Mouse (Mus musculus): ENCODE data around the gene Vmn1r88. TPM values are rescaled to one million over a fixed set of nuclear protein-coding genes. Genes with fewer than 3 reads are reported as not detected.
"Not testable (repeated sequence)": the region's sequence is repeated elsewhere in the genome, so short reads cannot be mapped to it uniquely, and the experiment has no call there.

Vmn1r88 gene
- not detected in 2 replicates for total RNA-seq (2014; rRNA removed)
- polyA plus RNA-seq (2015; fragmentation: Nextera tagmentation; extraction: Ambion mirVana) = 0.01 TPM in 1 of 2 replicates, not detected in the other

DNA sequence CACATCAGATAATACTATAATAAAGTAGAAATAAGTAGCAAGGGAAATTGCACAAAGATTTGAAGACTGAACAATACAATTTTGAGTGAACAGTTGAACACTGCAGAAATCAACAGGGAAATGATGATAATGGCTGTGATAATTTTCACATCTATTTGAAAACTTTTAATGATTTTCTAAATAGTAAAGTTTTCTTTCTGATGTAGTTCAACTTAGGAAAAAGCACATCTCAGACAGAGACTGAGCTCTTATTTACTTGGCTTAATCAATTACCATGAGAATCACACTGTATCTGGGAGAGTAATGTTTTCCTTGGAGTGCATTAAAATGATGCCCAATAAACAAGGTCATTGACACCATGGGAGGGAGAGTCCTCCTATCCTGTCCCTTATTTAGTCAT is at the start of gene Vmn1r88:
TSS of gene Vmn1r88 (plus strand) at position 301 of the 400 bp plus-strand sequence.
- DNase-seq (ENCODE audit: low spot score) (no peak), ATAC-seq (ENCODE audit: low FRiP score) (no peak)
- no peaks in the 10 kb centered on the region for H3K27me3 ChIP-seq (ENCODE audit: insufficient read depth, low read length)
- TF ChIP-seq CTCF (IDR thresholded peaks at IDR 0.05) = no peak
- no peak within 1 kb of the TSS for H3K27ac ChIP-seq (ENCODE audit: low read depth, low read length)
- H3K4me3 ChIP-seq (ENCODE audit: low read depth, low read length) = no peak within 1 kb of the TSS
- no peak within 1 kb of the TSS for H3K9ac ChIP-seq (replicated peaks; ENCODE audit: low read length, poor library complexity, severe bottlenecking)
- no peak within 1 kb of the TSS for H3K4me2 ChIP-seq (ENCODE audit: low read depth, low read length, poor library complexity, severe bottlenecking)
- H3K4me1 ChIP-seq (ENCODE audit: insufficient read depth, low read length) = no peaks in the 10 kb centered on the region
- H3K9me3 ChIP-seq (ENCODE audit: low read length) = no peaks in the 10 kb centered on the region
- no peaks in the 10 kb centered on the region for H3K36me3 ChIP-seq (ENCODE audit: insufficient read depth, low read length)

- no peak for TF ChIP-seq CTCF (IDR thresholded peaks at IDR 0.05)
- no peak for ATAC-seq (ENCODE audit: low FRiP score)
- H3K27ac ChIP-seq (ENCODE audit: low read depth, low read length) = no peak within 1 kb of the TSS
- H3K9ac ChIP-seq (replicated peaks; ENCODE audit: low read length, poor library complexity, severe bottlenecking) = no peak within 1 kb of the TSS
- H3K4me3 ChIP-seq (ENCODE audit: low read depth, low read length) = no peak within 1 kb of the TSS
- DNase-seq (ENCODE audit: low spot score) = no peak
- no peak within 1 kb of the TSS for H3K4me2 ChIP-seq (ENCODE audit: low read depth, low read length, poor library complexity, severe bottlenecking)
- no peaks in the 10 kb centered on the region for H3K27me3 ChIP-seq (ENCODE audit: insufficient read depth, low read length)
- H3K4me1 ChIP-seq (ENCODE audit: insufficient read depth, low read length) = no peaks in the 10 kb centered on the region
- H3K9me3 ChIP-seq (ENCODE audit: low read length) = no peaks in the 10 kb centered on the region
- no peaks in the 10 kb centered on the region for H3K36me3 ChIP-seq (ENCODE audit: insufficient read depth, low read length)
Measured at GRCm38 (mm10) chr7:13119817-13120216, 39.6 kb upstream of the Vmn1r88 start, which contains the start of gene Vmn1r86. Vmn1r86 (minus strand) TSS chr7:13119917.

- H3K27ac ChIP-seq (ENCODE audit: low read depth, low read length); H3K27me3 ChIP-seq (ENCODE audit: insufficient read depth, low read length); H3K9me3 ChIP-seq (ENCODE audit: low read length); H3K9ac ChIP-seq (replicated peaks; ENCODE audit: low read length, poor library complexity, severe bottlenecking); DNase-seq (ENCODE audit: low spot score); H3K4me1 ChIP-seq (ENCODE audit: insufficient read depth, low read length); H3K36me3 ChIP-seq (ENCODE audit: insufficient read depth, low read length): not testable (repeated sequence)
- H3K4me3 ChIP-seq (ENCODE audit: low read depth, low read length) = peak overlapping the region; percentile 22
- ATAC-seq (ENCODE audit: low FRiP score) = peak; percentile 92
- peak overlapping the region; percentile 32; the same call in 1 of the 2 replicates for H3K4me2 ChIP-seq (ENCODE audit: low read depth, low read length, poor library complexity, severe bottlenecking)
- 0% methylated on average over 13 of the region's 34 CpGs for WGBS
Measured at GRCm38 (mm10) chr7:13123554-13124153, 35.7 kb upstream of the Vmn1r88 start.

DNA sequence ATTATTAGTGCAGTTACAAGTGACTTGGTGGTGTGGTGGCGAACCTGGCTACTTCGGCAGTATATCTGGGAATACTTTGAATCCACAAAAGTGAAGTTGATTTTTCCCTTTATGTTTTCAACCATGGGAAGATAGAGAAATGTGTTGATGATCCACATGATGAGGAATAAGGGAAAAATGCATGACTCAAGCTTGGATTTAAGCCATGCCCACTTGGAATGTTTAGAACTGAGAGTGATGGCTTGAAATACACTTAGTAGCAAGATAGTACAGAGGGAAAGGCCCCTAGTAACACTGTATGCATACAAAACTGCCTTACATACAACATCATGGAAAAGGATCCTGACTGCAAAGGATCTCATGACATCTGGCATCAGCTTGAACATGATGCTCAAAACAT is 27.5 kb upstream of the Vmn1r88 start:
- no peak for TF ChIP-seq CTCF (IDR thresholded peaks at IDR 0.05)
- H3K36me3 ChIP-seq (ENCODE audit: insufficient read depth, low read length) = no peaks in the 10 kb centered on the region
- WGBS = 90% methylated on average over 2 of the region's 2 CpGs
- H3K27me3 ChIP-seq (ENCODE audit: insufficient read depth, low read length) = no peaks in the 10 kb centered on the region
- DNase-seq (ENCODE audit: low spot score) = no peak
- no peak overlapping the region for H3K4me2 ChIP-seq (ENCODE audit: low read depth, low read length, poor library complexity, severe bottlenecking)
- H3K9ac ChIP-seq (replicated peaks; ENCODE audit: low read length, poor library complexity, severe bottlenecking) = no peak overlapping the region
- no peaks in the 10 kb centered on the region for H3K4me1 ChIP-seq (ENCODE audit: insufficient read depth, low read length)
- H3K4me3 ChIP-seq (ENCODE audit: low read depth, low read length) = no peak overlapping the region
- no peak overlapping the region for H3K27ac ChIP-seq (ENCODE audit: low read depth, low read length)
- ATAC-seq (ENCODE audit: low FRiP score) = no peak
- H3K9me3 ChIP-seq (ENCODE audit: low read length) = no peaks in the 10 kb centered on the region

- no peak overlapping the region for H3K9ac ChIP-seq (replicated peaks; ENCODE audit: low read length, poor library complexity, severe bottlenecking)
- no peak for DNase-seq (ENCODE audit: low spot score)
- H3K27me3 ChIP-seq (ENCODE audit: insufficient read depth, low read length) = no peaks in the 10 kb centered on the region
- ATAC-seq (ENCODE audit: low FRiP score) = no peak
- no peaks in the 10 kb centered on the region for H3K4me1 ChIP-seq (ENCODE audit: insufficient read depth, low read length)
- no peaks in the 10 kb centered on the region for H3K36me3 ChIP-seq (ENCODE audit: insufficient read depth, low read length)
- TF ChIP-seq CTCF (IDR thresholded peaks at IDR 0.05) = no peak
- H3K9me3 ChIP-seq (ENCODE audit: low read length) = no peaks in the 10 kb centered on the region
- no peak overlapping the region for H3K27ac ChIP-seq (ENCODE audit: low read depth, low read length)
- H3K4me3 ChIP-seq (ENCODE audit: low read depth, low read length) = no peak overlapping the region
- H3K4me2 ChIP-seq (ENCODE audit: low read depth, low read length, poor library complexity, severe bottlenecking) = no peak overlapping the region
Measured at GRCm38 (mm10) chr7:13137340-13137739, 22.0 kb upstream of the Vmn1r88 start.

DNA sequence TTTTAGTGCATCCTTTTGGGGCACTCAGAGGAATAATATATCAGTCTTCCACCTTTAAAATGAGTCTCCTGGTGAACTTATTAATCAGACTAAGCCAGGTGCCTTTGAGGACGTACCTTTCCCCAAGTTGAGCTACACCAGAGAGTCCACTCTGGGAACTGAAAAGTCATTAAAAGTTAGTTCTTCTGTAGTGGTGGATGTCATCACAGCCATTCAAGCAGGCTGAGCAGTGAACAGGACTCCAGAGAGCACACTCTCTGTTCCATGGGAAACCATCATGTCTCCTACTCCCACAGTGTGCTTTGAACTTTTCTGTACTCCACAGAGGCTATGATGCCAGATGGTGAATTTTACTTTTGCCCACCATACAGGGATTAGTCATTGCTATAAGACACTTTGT is 19.3 kb upstream of the Vmn1r88 start, which contains the start of gene Vmn1r87:
TSS of gene Vmn1r87 (minus strand) at position 101 of the 400 bp plus-strand sequence.
- Histone ChIP-seq H3K4me3 (ENCODE audit: low read depth, low read length) (no peak within 1 kb of the TSS), H3K9me3 (ENCODE audit: low read length) (no peaks in the 10 kb centered on the region), H3K4me2 (ENCODE audit: low read depth, low read length, poor library complexity, severe bottlenecking) (no peak within 1 kb of the TSS), H3K36me3 (ENCODE audit: insufficient read depth, low read length) (no peaks in the 10 kb centered on the region), H3K9ac (replicated peaks; ENCODE audit: low read length, poor library complexity, severe bottlenecking) (no peak within 1 kb of the TSS), H3K27me3 (ENCODE audit: insufficient read depth, low read length) (no peaks in the 10 kb centered on the region), H3K4me1 (ENCODE audit: insufficient read depth, low read length) (no peaks in the 10 kb centered on the region), H3K27ac (ENCODE audit: low read depth, low read length) (no peak within 1 kb of the TSS)
- TF ChIP-seq CTCF (IDR thresholded peaks at IDR 0.05) = no peak
- ATAC-seq (ENCODE audit: low FRiP score) (no peak), DNase-seq (ENCODE audit: low spot score) (no peak)
- 77% methylated on average over 1 of the region's 1 CpGs for WGBS
